Mouse (Mus musculus) urinary bladder, postnatal 36 days (tissue): Measurements from ENCODE around the gene Btf3.

Experiments used
- DNase-seq, 2 experiments: peaks; one replicate each; pipeline ENCODE4 v3.0.0; 2022; ENCODE audit warnings: low spot score in 2 of 2, mixed read lengths in 1 of 2

Btf3 gene

GRCm38 (mm10) chr13:98340506-98340905 is 23.7 kb upstream of the Btf3 start:
- no peak for DNase-seq

- no peak for DNase-seq
Measured at GRCm38 (mm10) chr13:98336205-98336604, 19.4 kb upstream of the Btf3 start.

- DNase-seq: peak; percentile 6 to 24
Measured at GRCm38 (mm10) chr13:98332106-98332505, 15.3 kb upstream of the Btf3 start.

- DNase-seq: no peak
Measured at GRCm38 (mm10) chr13:98325034-98325433, 8.2 kb upstream of the Btf3 start.

GRCm38 (mm10) chr13:98317911-98318310 is 1.1 kb upstream of the Btf3 start:
- no peak for DNase-seq

- no peak for DNase-seq
Measured at GRCm38 (mm10) chr13:98317246-98317677, 456 bp upstream of the Btf3 start.

- DNase-seq: no peak
Measured at GRCm38 (mm10) chr13:98316140-98316479, 696 bp downstream of the Btf3 start.

- DNase-seq: no peak
Measured at GRCm38 (mm10) chr13:98315124-98315523, 1.7 kb downstream of the Btf3 start.

- no peak for DNase-seq
Measured at GRCm38 (mm10) chr13:98313631-98314030, 3.2 kb downstream of the Btf3 start.

- DNase-seq: no peak
Measured at GRCm38 (mm10) chr13:98311597-98311996, 5.2 kb downstream of the Btf3 start.

- no peak for DNase-seq
Measured at GRCm38 (mm10) chr13:98308724-98309123, 8.1 kb downstream of the Btf3 start.

- DNase-seq: no peak
Measured at GRCm38 (mm10) chr13:98308004-98308403, 8.8 kb downstream of the Btf3 start.

- no peak for DNase-seq
Measured at GRCm38 (mm10) chr13:98306852-98307475, 9.8 kb downstream of the Btf3 start.

GRCm38 (mm10) chr13:98306393-98306792 is 10.4 kb downstream of the Btf3 start:
- no peak for DNase-seq

GRCm38 (mm10) chr13:98305257-98305656 is 11.5 kb downstream of the Btf3 start:
- DNase-seq: no peak

- DNase-seq: peak; percentile 65 to 74
Measured at GRCm38 (mm10) chr13:98298833-98299758, 17.7 kb downstream of the Btf3 start.

GRCm38 (mm10) chr13:98297883-98298482 is 18.8 kb downstream of the Btf3 start:
- DNase-seq: no peak

- peak; percentile 35 to 47 for DNase-seq
Measured at GRCm38 (mm10) chr13:98296072-98296471, 20.7 kb downstream of the Btf3 start.

- no peak for DNase-seq
Measured at GRCm38 (mm10) chr13:98291712-98292111, 25.1 kb downstream of the Btf3 start.

- no peak for DNase-seq
Measured at GRCm38 (mm10) chr13:98290719-98291118, 26.1 kb downstream of the Btf3 start.

- DNase-seq: no peak
Measured at GRCm38 (mm10) chr13:98280990-98281650, 35.7 kb downstream of the Btf3 start.

- no peak for DNase-seq
Measured at GRCm38 (mm10) chr13:98279686-98280085, 37.1 kb downstream of the Btf3 start, which contains the start of gene Gm21976. Gm21976 (plus strand) TSS chr13:98279887.
